Mouse (Mus musculus) intestine, embryonic 15.5 days (tissue): ENCODE results near the gene Spata33. TPM values are rescaled to one million over a fixed set of nuclear protein-coding genes. Genes with fewer than 3 reads are reported as not detected.
"Not testable (repeated sequence)": the region's sequence is repeated elsewhere in the genome, so short reads cannot be mapped to it uniquely, and the experiment has no call there.

ENCODE experiments used
- ATAC-seq: fragments of 200-750 bp; cut with Nextera tagmentation; 2 replicates; pipeline ENCODE4 v1.8.0; 2017; ENCODE audit warnings: moderate TSS enrichment, moderate library complexity
- H3K27ac ChIP-seq: fragments of 300-500 bp; sonication (generic); 2 replicates; pipeline ENCODE4 v1.5.1; 2015; ENCODE audit warnings: mild to moderate bottlenecking, inconsistent platforms
- H3K27me3 ChIP-seq: fragments of 300-500 bp; sonication (generic); replicated peaks from 2 replicates; pipeline ENCODE4 v1.6.1; 2015; ENCODE audit warnings: inconsistent platforms
- H3K36me3 ChIP-seq: fragments of 300-500 bp; sonication (generic); 2 replicates; pipeline ENCODE4 v1.6.1; 2015; ENCODE audit warnings: inconsistent platforms
- H3K4me1 ChIP-seq: fragments of 300-500 bp; sonication (generic); replicated peaks from 2 replicates; pipeline ENCODE4 v1.6.1; 2015; ENCODE audit warnings: inconsistent platforms
- H3K4me2 ChIP-seq: fragments of 300-500 bp; sonication (generic); replicated peaks from 2 replicates; pipeline ENCODE4 v1.6.1; 2015; ENCODE audit warnings: mild to moderate bottlenecking, inconsistent platforms
- H3K4me3 ChIP-seq: fragments of 300-500 bp; sonication (generic); replicated peaks from 2 replicates; pipeline ENCODE4 v1.5.1; 2015; ENCODE audit warnings: inconsistent platforms
- H3K9ac ChIP-seq: fragments of 300-500 bp; sonication (generic); 2 replicates; pipeline ENCODE4 v1.6.1; 2015; ENCODE audit warnings: inconsistent platforms
- H3K9me3 ChIP-seq: fragments of 300-500 bp; sonication (generic); 2 replicates; pipeline ENCODE4 v1.6.1; 2016; ENCODE audit warnings: inconsistent platforms
- WGBS: fragments of 180-500 bp; shearing (Covaris S2); methylation state at CpG from one replicate; pipeline ENCODE4 v1.1.7; 2015; 5-methylcytosine and 5-hydroxymethylcytosine counted together
- polyA plus RNA-seq: library from polyadenylated mRNA; unstranded; fragments of >200 nt; fragmentation: Nextera tagmentation; extraction: Ambion mirVana; gene quantifications from 2 replicates; pipeline ENCODE4 v1.2.1, GENCODE M21; 2015

Gene Spata33
- polyA plus RNA-seq, 1 experiment from 2014 or later, result 1.8 TPM

- Histone ChIP-seq H3K36me3 (peaks cover 32% of the 10 kb centered on the region), H3K9me3 (no peaks in the 10 kb centered on the region), H3K27ac (0 out of 2 replicates have a peak overlapping the region, but pooled peaks have one; percentile 58), H3K4me1 (peaks cover 13% of the 10 kb centered on the region), H3K27me3 (no peaks in the 10 kb centered on the region), H3K4me3 (peak overlapping the region; percentile 89), H3K9ac (peak overlapping the region; percentile 92), H3K4me2 (peak overlapping the region; percentile 80)
- WGBS, result 36% methylated on average over 10 of the region's 10 CpGs
- ATAC-seq, result no peak; the same call in 1 of the 2 replicates
Observed at GRCm38 (mm10) chr8:123211876-123212275, 756 bp upstream of the Spata33 start.

DNA sequence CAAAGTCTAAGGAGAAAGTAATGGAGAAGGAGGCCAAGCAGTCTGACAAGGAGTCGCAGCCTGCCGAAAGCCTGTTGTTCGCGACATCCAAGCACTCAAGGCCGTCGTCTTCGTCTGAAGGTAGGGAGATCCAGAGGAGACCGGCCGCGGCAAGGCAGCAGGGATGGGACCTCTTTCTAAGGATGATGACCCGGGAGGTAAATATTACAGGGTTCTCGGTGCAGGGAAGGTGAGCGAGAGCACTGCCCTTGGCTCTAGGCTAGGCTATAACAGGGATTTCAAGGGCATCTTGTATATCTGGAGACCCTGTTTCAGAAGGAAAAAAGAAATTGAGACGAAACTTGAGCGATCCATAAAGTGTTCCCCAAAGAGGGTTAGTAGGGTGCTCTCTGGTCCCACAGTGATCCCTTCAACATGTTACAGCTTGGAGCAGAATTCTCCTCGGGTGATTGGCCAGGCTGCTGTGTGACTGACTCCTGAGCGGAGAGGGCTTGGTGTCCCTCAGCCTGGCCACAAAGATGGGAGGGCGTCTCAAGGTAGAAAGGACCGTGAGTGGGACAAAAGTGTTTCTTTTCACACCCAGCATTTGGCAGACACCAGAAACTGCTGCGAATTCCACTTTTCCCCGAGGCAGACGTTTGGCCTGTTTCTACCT is 613 bp downstream of the Spata33 start:
- no peaks in the 10 kb centered on the region for H3K9me3 ChIP-seq
- H3K4me1 ChIP-seq, result peaks cover 13% of the 10 kb centered on the region
- WGBS, result 15% methylated on average over 22 of the region's 22 CpGs
- H3K4me3 ChIP-seq, result peak overlapping the region; percentile 89
- ATAC-seq, result peak; percentile 42
- H3K36me3 ChIP-seq, result peaks cover 19% of the 10 kb centered on the region
- peak overlapping the region; percentile 55; the same call in 1 of the 2 replicates for H3K27ac ChIP-seq
- H3K4me2 ChIP-seq, result peak overlapping the region; percentile 80
- H3K9ac ChIP-seq, result peak overlapping the region; percentile 92
- no peaks in the 10 kb centered on the region for H3K27me3 ChIP-seq

- no peak overlapping the region for H3K27ac ChIP-seq
- no peak overlapping the region for H3K9ac ChIP-seq
- no peak for ATAC-seq
- no peak overlapping the region for H3K4me3 ChIP-seq
- 79% methylated on average over 3 of the region's 3 CpGs for WGBS
- H3K27me3 ChIP-seq, result no peaks in the 10 kb centered on the region
- no peaks in the 10 kb centered on the region for H3K9me3 ChIP-seq
- 0 out of 2 replicates have a peak, but pooled peaks cover 1% of the 10 kb centered on the region for H3K36me3 ChIP-seq
- no peak overlapping the region for H3K4me2 ChIP-seq
- peaks cover 13% of the 10 kb centered on the region for H3K4me1 ChIP-seq
Observed at GRCm38 (mm10) chr8:123215430-123215829, 2.8 kb downstream of the Spata33 start.

- Histone ChIP-seq H3K36me3 (no peaks in the 10 kb centered on the region), H3K4me3 (no peak overlapping the region), H3K27me3 (no peaks in the 10 kb centered on the region), H3K9ac (no peak overlapping the region), H3K4me2 (no peak overlapping the region), H3K4me1 (peaks cover 4% of the 10 kb centered on the region; the same call in 1 of the 2 replicates), H3K27ac (no peak overlapping the region), H3K9me3 (no peaks in the 10 kb centered on the region)
- ATAC-seq, result no peak
- WGBS, result 56% methylated on average over 1 of the region's 1 CpGs
Observed at GRCm38 (mm10) chr8:123220917-123221316, 8.3 kb downstream of the Spata33 start.

DNA sequence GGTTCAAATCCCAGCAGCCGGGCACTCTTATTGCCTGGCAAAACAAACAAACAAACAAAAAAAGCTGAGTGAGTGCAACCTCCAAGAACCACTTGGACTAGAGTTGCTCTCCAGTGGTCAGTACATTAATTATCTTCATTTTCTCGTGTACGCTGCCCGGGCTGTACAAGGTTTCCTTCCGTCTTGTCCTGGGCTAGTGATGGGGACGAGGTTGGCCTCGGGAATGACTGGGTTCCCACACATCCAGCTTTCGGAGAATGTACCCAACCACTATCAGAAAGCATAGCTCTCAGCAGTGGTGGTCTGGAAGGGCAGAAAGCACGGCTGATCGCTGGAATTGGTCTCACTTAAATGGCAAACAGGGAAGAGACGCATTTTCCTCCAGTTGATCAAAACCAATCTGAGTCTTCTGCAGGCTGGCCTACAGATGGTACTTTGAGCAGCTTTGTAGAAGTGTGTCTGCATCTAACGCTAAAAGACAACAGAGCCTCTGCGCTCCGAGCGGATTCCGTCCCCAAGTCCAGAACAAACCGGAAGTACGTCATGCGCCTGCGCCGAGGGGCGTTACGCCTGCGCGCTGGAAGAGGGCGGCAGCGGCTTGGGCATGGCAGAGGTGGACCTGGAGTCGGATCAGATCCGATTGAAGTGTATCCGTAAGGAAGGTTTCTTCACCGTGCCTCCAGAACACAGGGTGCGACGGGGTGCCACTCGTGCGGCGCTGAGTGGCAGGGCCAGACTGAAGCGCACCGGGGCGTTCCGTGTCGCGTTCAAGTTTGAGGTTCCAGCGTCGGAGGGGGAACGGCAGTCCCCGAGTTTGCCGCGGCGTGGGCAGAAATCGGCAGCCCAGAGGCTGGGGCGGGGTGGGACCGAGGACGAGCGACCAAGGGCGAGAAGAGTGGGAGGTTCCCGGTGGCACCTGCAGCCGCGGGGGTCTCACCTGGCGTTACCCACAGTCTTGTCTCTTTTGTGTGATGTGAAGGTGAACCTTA is 11.9 kb downstream of the Spata33 start, which contains the start of gene Cdk10:
TSS of gene Cdk10 (plus strand) at position 565 of the 989 bp plus-strand sequence.
- peak within 1 kb of the TSS; percentile 87 for H3K4me2 ChIP-seq
- WGBS, result 2% methylated on average over 59 of the region's 59 CpGs
- peak within 1 kb of the TSS; percentile 81 for H3K4me3 ChIP-seq
- peaks cover 4% of the 10 kb centered on the region; the same call in 1 of the 2 replicates for H3K4me1 ChIP-seq
- H3K36me3 ChIP-seq, result 0 out of 2 replicates have a peak, but pooled peaks cover 2% of the 10 kb centered on the region
- peak within 1 kb of the TSS; percentile 89 for H3K27ac ChIP-seq
- ATAC-seq, result peak; percentile 95
- no peaks in the 10 kb centered on the region for H3K9me3 ChIP-seq
- H3K27me3 ChIP-seq, result no peaks in the 10 kb centered on the region
- peak within 1 kb of the TSS; percentile 90 for H3K9ac ChIP-seq

DNA sequence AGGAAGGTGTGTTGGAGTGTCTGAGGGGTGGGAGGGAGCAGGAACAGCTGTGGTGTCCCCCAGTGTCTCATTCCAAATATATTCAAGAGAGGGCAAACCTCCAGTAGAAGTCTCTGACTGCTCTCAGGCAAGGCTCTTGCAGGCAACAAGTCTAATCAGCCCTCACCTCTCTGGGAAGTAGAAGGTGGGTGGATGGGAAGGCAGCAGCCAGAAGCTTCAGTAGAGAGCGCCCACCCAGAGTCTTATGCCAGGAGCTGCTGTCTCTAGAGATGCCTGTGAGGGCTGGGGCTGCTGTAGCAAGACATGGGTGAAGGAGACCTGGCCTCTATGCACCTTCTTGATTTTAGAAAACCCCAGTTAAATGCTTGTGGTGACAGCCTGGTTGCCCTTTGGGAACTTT is 15.8 kb downstream of the Spata33 start:
- 97% methylated on average over 1 of the region's 1 CpGs for WGBS
- ATAC-seq, result no peak

DNA sequence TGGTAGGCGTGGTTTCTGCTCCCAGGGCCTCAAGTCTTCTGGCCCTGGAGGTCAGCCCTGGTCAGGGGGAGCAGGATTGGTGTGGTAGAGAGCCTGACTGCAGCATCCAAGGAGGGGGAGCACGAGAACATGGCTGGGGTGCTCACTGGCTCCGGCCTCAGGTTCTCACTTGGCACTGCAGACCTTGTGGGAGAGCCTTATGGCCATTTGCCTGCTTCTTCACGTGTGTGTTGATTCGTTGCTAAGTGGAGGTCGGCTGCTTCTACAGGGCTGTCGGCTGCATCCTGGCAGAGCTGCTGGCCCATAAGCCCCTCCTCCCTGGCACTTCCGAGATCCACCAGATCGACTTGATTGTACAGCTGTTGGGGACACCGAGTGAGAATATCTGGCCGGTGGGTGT is 17.7 kb downstream of the Spata33 start:
- H3K4me1 ChIP-seq, H3K4me2 ChIP-seq, H3K27ac ChIP-seq, ATAC-seq, H3K9ac ChIP-seq, H3K9me3 ChIP-seq, H3K36me3 ChIP-seq, H3K4me3 ChIP-seq: not testable (repeated sequence)
- peaks cover 20% of the 10 kb centered on the region for H3K27me3 ChIP-seq
- WGBS, result 81% methylated on average over 11 of the region's 11 CpGs

More for the DNA sequence above, 15.8 kb downstream of the Spata33 start:
- H3K27ac ChIP-seq, result no peak overlapping the region
- H3K9ac ChIP-seq, result no peak overlapping the region
- H3K36me3 ChIP-seq, result 0 out of 2 replicates have a peak, but pooled peaks cover 2% of the 10 kb centered on the region
- no peaks in the 10 kb centered on the region for H3K9me3 ChIP-seq
- H3K27me3 ChIP-seq, result peaks cover 2% of the 10 kb centered on the region
- no peak overlapping the region for H3K4me3 ChIP-seq
- no peak overlapping the region for H3K4me2 ChIP-seq
- peaks cover 4% of the 10 kb centered on the region; the same call in 1 of the 2 replicates for H3K4me1 ChIP-seq

DNA sequence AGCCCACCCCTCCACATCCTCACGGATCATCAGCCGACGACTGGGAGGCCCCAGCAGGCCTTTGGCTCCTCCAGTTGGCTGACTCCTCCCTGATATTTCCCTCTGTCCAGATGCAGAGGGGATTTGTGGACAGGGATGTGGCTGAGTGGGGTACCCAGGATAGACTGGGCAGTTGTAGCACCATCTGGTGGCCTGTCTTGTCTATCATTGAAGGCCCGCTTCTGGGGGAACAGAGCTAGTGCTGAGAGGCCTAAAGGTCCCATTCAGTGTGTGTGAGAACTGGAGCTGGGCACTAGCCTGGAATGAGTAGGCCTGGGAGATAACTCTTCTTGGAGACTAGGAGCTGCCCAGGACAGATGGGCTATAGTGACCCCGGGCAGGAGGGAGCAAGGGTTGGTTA is 19.1 kb downstream of the Spata33 start:
- H3K9me3 ChIP-seq, result no peaks in the 10 kb centered on the region
- H3K27me3 ChIP-seq, result peaks cover 22% of the 10 kb centered on the region
- 51% methylated on average over 5 of the region's 5 CpGs for WGBS
- H3K4me1 ChIP-seq, result peaks cover 15% of the 10 kb centered on the region
- no peak overlapping the region for H3K9ac ChIP-seq
- H3K4me3 ChIP-seq, result no peak overlapping the region
- H3K4me2 ChIP-seq, result no peak overlapping the region
- H3K36me3 ChIP-seq, result 0 out of 2 replicates have a peak, but pooled peaks cover 2% of the 10 kb centered on the region
- no peak overlapping the region for H3K27ac ChIP-seq
- ATAC-seq, result no peak

- peaks cover 22% of the 10 kb centered on the region for H3K27me3 ChIP-seq
- no peak for ATAC-seq
- H3K9me3 ChIP-seq, result no peaks in the 10 kb centered on the region
- H3K27ac ChIP-seq, result no peak overlapping the region
- no peak overlapping the region for H3K9ac ChIP-seq
- no peak overlapping the region for H3K4me3 ChIP-seq
- H3K4me2 ChIP-seq, result no peak overlapping the region
- 29% methylated on average over 7 of the region's 7 CpGs for WGBS
- H3K36me3 ChIP-seq, result 0 out of 2 replicates have a peak, but pooled peaks cover 2% of the 10 kb centered on the region
- peaks cover 18% of the 10 kb centered on the region for H3K4me1 ChIP-seq
Observed at GRCm38 (mm10) chr8:123232553-123232952, 19.9 kb downstream of the Spata33 start.

GRCm38 (mm10) chr8:123233300-123233699 is 20.7 kb downstream of the Spata33 start:
- Histone ChIP-seq H3K27ac (no peak overlapping the region), H3K4me1 (peaks cover 18% of the 10 kb centered on the region), H3K27me3 (peaks cover 22% of the 10 kb centered on the region), H3K36me3 (no peaks in the 10 kb centered on the region), H3K9me3 (no peaks in the 10 kb centered on the region), H3K4me3 (no peak overlapping the region), H3K4me2 (no peak overlapping the region), H3K9ac (no peak overlapping the region)
- no peak for ATAC-seq
- WGBS, result 65% methylated on average over 13 of the region's 13 CpGs

- H3K4me2 ChIP-seq, result no peak overlapping the region
- H3K27ac ChIP-seq, result no peak overlapping the region
- H3K4me3 ChIP-seq, result no peak overlapping the region
- WGBS, result 81% methylated on average over 11 of the region's 11 CpGs
- H3K4me1 ChIP-seq, result peaks cover 18% of the 10 kb centered on the region
- H3K9ac ChIP-seq, result no peak overlapping the region
- ATAC-seq, result no peak
- no peaks in the 10 kb centered on the region for H3K36me3 ChIP-seq
- peaks cover 22% of the 10 kb centered on the region for H3K27me3 ChIP-seq
- no peaks in the 10 kb centered on the region for H3K9me3 ChIP-seq
Observed at GRCm38 (mm10) chr8:123233760-123234159, 21.1 kb downstream of the Spata33 start.
